Mouse (Mus musculus) midbrain, embryonic 11.5 days (tissue): ENCODE data around the gene Tbc1d1. TPM values are rescaled to one million over a fixed set of nuclear protein-coding genes. Genes with fewer than 3 reads are reported as not detected.
A peak's percentile ranks its signal among the peaks of the same experiment; 100 is the strongest.

ENCODE experiments used
- ATAC-seq: fragments of 200-750 bp; cut with Nextera tagmentation; 2 replicates; pipeline ENCODE4 v1.8.0; 2017; ENCODE audit warnings: moderate TSS enrichment, moderate library complexity; ENCODE audit not compliant: low FRiP score
- DNase-seq: peaks from one replicate; pipeline ENCODE4 v3.0.0; 2015; ENCODE audit warnings: low spot score; ENCODE audit errors: missing footprints
- H3K27ac ChIP-seq: fragments of 300-500 bp; sonication (generic); 2 replicates; pipeline ENCODE4 v1.5.1; 2014; ENCODE audit warnings: low read depth, low read length
- H3K27me3 ChIP-seq: fragments of 300-500 bp; sonication (generic); 2 replicates; pipeline ENCODE4 v1.6.1; 2014; ENCODE audit warnings: mild to moderate bottlenecking, low read length, moderate library complexity, mixed read lengths; ENCODE audit not compliant: control insufficient read depth, insufficient read depth
- H3K36me3 ChIP-seq: fragments of 300-500 bp; sonication (generic); 2 replicates; pipeline ENCODE4 v1.6.1; 2014; ENCODE audit warnings: mild to moderate bottlenecking, low read length, moderate library complexity, mixed read lengths; ENCODE audit not compliant: control insufficient read depth, insufficient read depth
- H3K4me1 ChIP-seq: fragments of 300-500 bp; sonication (generic); 2 replicates; pipeline ENCODE4 v1.6.1; 2014; ENCODE audit warnings: low read length; ENCODE audit not compliant: control insufficient read depth, insufficient read depth
- H3K4me2 ChIP-seq: fragments of 300-500 bp; sonication (generic); 2 replicates; pipeline ENCODE4 v1.6.1; 2014; ENCODE audit warnings: mild to moderate bottlenecking, moderate library complexity
- H3K4me3 ChIP-seq: fragments of 300-500 bp; sonication (generic); 2 replicates; pipeline ENCODE4 v1.5.1; 2014; ENCODE audit warnings: low read depth, low read length
- H3K9ac ChIP-seq: fragments of 300-500 bp; sonication (generic); 2 replicates; pipeline ENCODE4 v1.6.1; 2014; ENCODE audit warnings: low read length
- H3K9me3 ChIP-seq: fragments of 300-500 bp; sonication (generic); 2 replicates; pipeline ENCODE4 v1.6.1; 2016; ENCODE audit warnings: low read length; ENCODE audit not compliant: control insufficient read depth
- WGBS: fragments of 180-500 bp; shearing (Covaris S2); extraction: QIAGEN DNeasy Blood & Tissue Kit; methylation state at CpG from one replicate; pipeline ENCODE4 v1.1.7; 2014; 5-methylcytosine and 5-hydroxymethylcytosine counted together
- polyA plus RNA-seq: library from polyadenylated mRNA; unstranded; fragments of >200 nt; fragmentation: Nextera tagmentation; extraction: Ambion mirVana; gene quantifications from 2 replicates; pipeline ENCODE4 v1.2.1, GENCODE M21; 2014

The Tbc1d1 gene
- polyA plus RNA-seq, 1 experiment from 2014 or later, result 21.0 TPM

DNA sequence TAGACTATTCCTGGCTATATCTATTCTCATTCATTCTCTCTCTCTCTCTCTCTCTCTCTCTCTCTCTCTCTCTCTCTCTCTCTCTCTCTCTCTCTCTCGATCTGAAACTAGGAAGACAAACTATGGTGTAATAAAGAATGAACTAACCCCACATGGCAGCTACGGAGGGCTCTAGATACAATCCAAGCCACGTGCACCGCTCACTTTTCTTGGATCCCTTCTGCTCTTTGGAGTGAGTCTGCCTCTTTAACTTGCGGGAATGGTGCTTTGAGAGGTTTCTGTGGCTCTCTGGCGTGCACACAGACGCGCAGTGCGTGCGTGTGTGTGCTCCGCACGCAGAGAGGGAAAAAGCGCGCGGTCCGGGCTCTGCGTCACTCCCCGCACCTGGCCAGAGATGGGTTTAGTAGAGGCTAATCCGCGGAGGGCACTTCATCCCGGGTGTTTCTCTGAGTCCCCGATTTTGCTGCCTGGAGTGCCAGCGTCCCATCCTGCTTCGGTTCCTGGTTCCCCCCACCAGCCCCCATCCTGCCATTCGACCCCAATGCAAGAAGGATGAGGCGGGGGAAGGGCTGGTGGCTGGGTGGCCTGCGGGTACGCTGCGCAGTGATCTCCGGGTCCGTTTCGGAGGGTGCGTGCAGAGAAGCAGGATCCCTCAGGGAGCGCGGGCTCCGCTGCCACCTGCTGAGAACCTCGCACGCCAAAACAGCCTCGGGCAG is 3.1 kb downstream of the Tbc1d1 start:
- Histone ChIP-seq H3K36me3 (no peaks in the 10 kb centered on the region), H3K9ac (peak overlapping the region; percentile 67), H3K27ac (no peak overlapping the region), H3K4me3 (peak overlapping the region; percentile 62), H3K27me3 (peaks cover 27% of the 10 kb centered on the region), H3K4me1 (no peaks in the 10 kb centered on the region; the same call in 1 of the 2 replicates), H3K4me2 (peak overlapping the region; percentile 100), H3K9me3 (no peaks in the 10 kb centered on the region)
- DNase-seq (peak; percentile 95), ATAC-seq (peak; percentile 64)
- under 1% methylated on average over 38 of the region's 39 CpGs for WGBS

DNA sequence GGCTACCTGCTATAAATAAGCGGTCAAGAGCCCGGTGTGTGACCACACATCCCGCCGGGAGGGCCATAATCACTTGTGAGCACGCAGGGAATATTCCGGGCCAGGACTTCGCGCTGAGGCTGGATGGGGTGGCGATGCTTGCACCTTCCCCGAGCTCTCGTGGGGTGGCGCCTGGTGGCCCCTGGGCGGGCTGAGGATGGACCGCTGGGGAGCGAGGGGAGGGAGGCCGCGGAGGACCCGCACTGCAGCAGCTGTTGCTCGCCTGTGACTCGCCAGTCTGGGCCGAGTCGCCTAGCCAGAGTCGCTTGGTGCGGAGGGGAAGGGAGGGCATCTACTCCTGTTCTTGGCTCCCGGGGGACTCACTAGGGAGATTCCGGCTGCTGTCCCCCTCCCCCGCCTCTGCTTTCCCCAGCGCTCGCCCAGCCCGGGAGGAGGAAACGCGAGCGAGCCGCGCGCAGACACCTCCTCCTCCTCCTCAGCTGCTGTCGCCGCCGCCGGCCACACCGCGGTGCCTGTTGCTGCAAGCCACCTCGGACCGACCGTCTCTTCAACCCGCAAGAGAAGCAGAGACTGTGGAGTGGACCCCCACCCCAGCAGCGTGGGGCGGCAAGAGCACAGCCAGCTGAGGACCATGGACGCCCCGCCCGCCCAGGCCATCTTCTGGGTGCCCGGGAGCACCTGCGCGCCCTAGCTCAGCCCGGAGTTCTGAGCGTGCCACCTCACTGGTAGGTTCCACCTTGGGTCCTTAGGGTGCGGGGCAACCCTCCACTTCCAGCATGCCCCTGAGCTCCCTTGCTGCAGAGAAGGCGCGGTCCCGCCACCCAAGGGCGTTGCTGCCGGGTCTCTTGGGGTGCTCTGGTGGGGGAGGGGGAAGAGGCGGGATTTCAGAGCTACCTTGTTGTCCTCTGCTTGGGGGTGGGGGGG is 3.9 kb downstream of the Tbc1d1 start:
- peak; percentile 95 for DNase-seq
- under 1% methylated on average over 59 of the region's 63 CpGs for WGBS
- peaks cover 27% of the 10 kb centered on the region for H3K27me3 ChIP-seq

DNA sequence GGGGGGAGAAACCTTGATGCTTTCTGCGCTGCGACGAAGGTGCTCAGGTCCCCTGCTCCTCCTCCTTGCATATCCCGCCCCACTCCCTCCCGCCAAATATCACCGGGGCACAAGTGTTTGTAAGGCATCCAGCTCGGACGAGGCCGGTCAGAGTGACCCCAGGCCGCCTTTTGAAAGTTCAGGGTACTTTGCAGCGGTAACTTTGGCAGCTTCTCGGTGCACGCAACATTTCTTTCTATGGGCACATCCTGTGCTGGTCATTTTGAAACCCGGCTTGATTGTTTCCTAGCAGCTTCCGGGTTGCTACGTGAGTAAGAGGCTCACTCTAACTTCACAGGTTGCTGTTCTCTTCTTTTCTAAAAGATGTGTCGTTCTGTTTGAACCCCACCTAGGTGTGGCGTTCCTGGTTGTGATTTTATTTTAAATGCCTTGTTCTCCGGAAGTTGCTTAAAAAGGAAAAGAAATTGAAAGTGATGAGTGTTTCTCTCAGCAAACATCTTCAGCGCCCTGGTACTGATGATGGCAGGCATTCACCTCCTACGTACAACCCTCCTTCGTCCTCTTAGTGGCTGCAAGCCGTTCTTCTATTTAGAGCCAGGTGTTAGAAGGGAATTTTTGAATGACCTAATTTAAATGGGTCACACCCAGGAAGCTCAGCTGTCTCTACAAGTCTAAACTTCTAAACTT is 4.7 kb downstream of the Tbc1d1 start:
- H3K27me3 ChIP-seq, result peaks cover 27% of the 10 kb centered on the region
- ATAC-seq (no peak; the same call in 1 of the 2 replicates), DNase-seq (peak; percentile 88)
- H3K4me1 ChIP-seq, result no peaks in the 10 kb centered on the region; the same call in 1 of the 2 replicates
- peak overlapping the region; percentile 62 for H3K4me3 ChIP-seq
- no peaks in the 10 kb centered on the region for H3K36me3 ChIP-seq
- H3K9ac ChIP-seq, result peak overlapping the region; percentile 67; the same call in 1 of the 2 replicates
- WGBS, result 1% methylated on average over 21 of the region's 23 CpGs
- H3K9me3 ChIP-seq, result no peaks in the 10 kb centered on the region
- peak overlapping the region; percentile 100 for H3K4me2 ChIP-seq
- H3K27ac ChIP-seq, result no peak overlapping the region

More for the DNA sequence above, 3.9 kb downstream of the Tbc1d1 start:
- peak overlapping the region; percentile 100 for H3K4me2 ChIP-seq
- H3K4me3 ChIP-seq, result peak overlapping the region; percentile 62
- H3K9me3 ChIP-seq, result no peaks in the 10 kb centered on the region
- H3K27ac ChIP-seq, result no peak overlapping the region
- no peaks in the 10 kb centered on the region for H3K36me3 ChIP-seq
- peak; percentile 86 for ATAC-seq
- H3K4me1 ChIP-seq, result no peaks in the 10 kb centered on the region; the same call in 1 of the 2 replicates
- peak overlapping the region; percentile 67 for H3K9ac ChIP-seq

GRCm38 (mm10) chr5:64161917-64162316 is 5.8 kb downstream of the Tbc1d1 start:
- H3K4me1 ChIP-seq, result no peaks in the 10 kb centered on the region; the same call in 1 of the 2 replicates
- ATAC-seq (no peak), DNase-seq (peak; percentile 72)
- H3K4me2 ChIP-seq, result no peak overlapping the region
- H3K27ac ChIP-seq, result no peak overlapping the region
- peaks cover 27% of the 10 kb centered on the region for H3K27me3 ChIP-seq
- WGBS, result 86% methylated on average over 3 of the region's 3 CpGs
- no peak overlapping the region for H3K4me3 ChIP-seq
- no peaks in the 10 kb centered on the region for H3K36me3 ChIP-seq
- H3K9ac ChIP-seq, result no peak overlapping the region
- H3K9me3 ChIP-seq, result no peaks in the 10 kb centered on the region

DNA sequence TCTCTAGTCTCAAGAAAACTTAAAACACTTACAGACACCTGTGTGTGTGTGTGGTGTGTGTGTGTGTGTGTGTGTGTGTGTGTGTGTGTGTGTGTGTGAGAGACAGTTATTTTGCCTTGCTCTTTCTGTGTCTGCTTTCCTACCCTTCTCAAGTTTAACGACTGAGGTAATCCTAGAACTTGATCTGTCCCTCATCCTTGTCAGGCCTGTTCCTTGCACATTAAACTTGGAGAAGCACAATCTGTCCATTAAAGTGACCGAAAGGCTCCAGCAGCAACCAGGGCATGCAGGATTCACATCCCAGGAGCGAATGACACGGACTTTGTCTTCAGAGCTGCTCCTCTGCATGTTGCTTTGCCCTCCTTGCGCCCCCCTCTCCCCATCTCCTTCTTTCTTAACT is 6.5 kb downstream of the Tbc1d1 start:
- no peaks in the 10 kb centered on the region; the same call in 1 of the 2 replicates for H3K4me1 ChIP-seq
- no peak overlapping the region for H3K4me2 ChIP-seq
- H3K36me3 ChIP-seq, result no peaks in the 10 kb centered on the region
- WGBS, result 89% methylated on average over 5 of the region's 5 CpGs
- H3K9ac ChIP-seq, result no peak overlapping the region
- DNase-seq (peak; percentile 75), ATAC-seq (no peak)
- H3K9me3 ChIP-seq, result no peaks in the 10 kb centered on the region
- no peak overlapping the region for H3K4me3 ChIP-seq
- peaks cover 27% of the 10 kb centered on the region for H3K27me3 ChIP-seq
- H3K27ac ChIP-seq, result no peak overlapping the region

- no peaks in the 10 kb centered on the region for H3K36me3 ChIP-seq
- H3K27ac ChIP-seq, result no peak overlapping the region
- no peaks in the 10 kb centered on the region; the same call in 1 of the 2 replicates for H3K4me1 ChIP-seq
- no peak overlapping the region for H3K9ac ChIP-seq
- ATAC-seq (no peak), DNase-seq (peak; percentile 45)
- no peak overlapping the region for H3K4me2 ChIP-seq
- no peak overlapping the region for H3K4me3 ChIP-seq
- 87% methylated on average over 3 of the region's 3 CpGs for WGBS
- H3K9me3 ChIP-seq, result no peaks in the 10 kb centered on the region
- H3K27me3 ChIP-seq, result peaks cover 14% of the 10 kb centered on the region
These were observed 8.3 kb downstream of the Tbc1d1 start for GRCm38 (mm10) chr5:64164414-64164813.

GRCm38 (mm10) chr5:64165826-64166225 is 9.7 kb downstream of the Tbc1d1 start:
- no peak overlapping the region for H3K4me2 ChIP-seq
- no peak overlapping the region for H3K4me3 ChIP-seq
- no peaks in the 10 kb centered on the region for H3K9me3 ChIP-seq
- H3K9ac ChIP-seq, result no peak overlapping the region
- H3K4me1 ChIP-seq, result no peaks in the 10 kb centered on the region
- DNase-seq, result no peak
- H3K36me3 ChIP-seq, result no peaks in the 10 kb centered on the region
- H3K27me3 ChIP-seq, result peaks cover 9% of the 10 kb centered on the region; the same call in 1 of the 2 replicates
- no peak for ATAC-seq
- no peak overlapping the region for H3K27ac ChIP-seq
- WGBS, result 66% methylated on average over 2 of the region's 2 CpGs

- Histone ChIP-seq H3K9me3 (no peaks in the 10 kb centered on the region), H3K4me3 (no peak overlapping the region), H3K4me2 (no peak overlapping the region), H3K4me1 (no peaks in the 10 kb centered on the region), H3K9ac (no peak overlapping the region), H3K27ac (no peak overlapping the region), H3K36me3 (no peaks in the 10 kb centered on the region), H3K27me3 (no peaks in the 10 kb centered on the region)
- DNase-seq (no peak), ATAC-seq (no peak)
- 91% methylated on average over 10 of the region's 10 CpGs for WGBS
These were observed 13.0 kb downstream of the Tbc1d1 start for GRCm38 (mm10) chr5:64168990-64169540.
